Mouse (Mus musculus) monocyte, adult 2 months (primary cell): Measurements from ENCODE around the gene Fam234b.

Source experiments
- DNase-seq, 2 experiments: peaks; one replicate each; pipeline ENCODE4 v3.0.0; 2022; ENCODE audit warnings: low spot score in 2 of 2, low read depth in 1 of 2

Gene Fam234b

GRCm38 (mm10) chr6:135264136-135264535 lies 66.4 kb downstream of the Fam234b start:
- DNase-seq, result no peak

- no peak for DNase-seq
Observed at GRCm38 (mm10) chr6:135266056-135266455, 68.3 kb downstream of the Fam234b start.

GRCm38 (mm10) chr6:135267221-135267620 lies 69.4 kb downstream of the Fam234b start:
- DNase-seq, result no peak

GRCm38 (mm10) chr6:135268392-135268791 lies 70.6 kb downstream of the Fam234b start:
- DNase-seq, result no peak

- DNase-seq, result no peak
Observed at GRCm38 (mm10) chr6:135269626-135270025, 71.8 kb downstream of the Fam234b start.

GRCm38 (mm10) chr6:135271761-135272160 lies 74.0 kb downstream of the Fam234b start:
- no peak for DNase-seq

GRCm38 (mm10) chr6:135273066-135273465 lies 75.3 kb downstream of the Fam234b start:
- DNase-seq, result no peak

GRCm38 (mm10) chr6:135275231-135275630 lies 77.5 kb downstream of the Fam234b start:
- DNase-seq, result no peak

- no peak for DNase-seq
Observed at GRCm38 (mm10) chr6:135276474-135277295, 78.9 kb downstream of the Fam234b start.

- DNase-seq, result no peak
Observed at GRCm38 (mm10) chr6:135278302-135278701, 80.5 kb downstream of the Fam234b start.

GRCm38 (mm10) chr6:135279286-135279685 lies 81.5 kb downstream of the Fam234b start:
- DNase-seq, result no peak

GRCm38 (mm10) chr6:135279856-135280255 lies 82.1 kb downstream of the Fam234b start:
- DNase-seq, result no peak

GRCm38 (mm10) chr6:135292391-135292790 lies 94.6 kb downstream of the Fam234b start:
- DNase-seq, result no peak

GRCm38 (mm10) chr6:135294150-135294549 lies 96.4 kb downstream of the Fam234b start:
- no peak for DNase-seq
